Mouse (Mus musculus): Measurements from ENCODE around the gene Gm10283. TPM values are rescaled to one million over a fixed set of nuclear protein-coding genes. Genes with fewer than 3 reads are reported as not detected.

Gene Gm10283
- polyA plus RNA-seq, 1 experiment from 2014 or later: not detected

GRCm38 (mm10) chr8:60436872-60437271 is 66.1 kb downstream of the Gm10283 start:
- no peaks in the 10 kb centered on the region for H3K27me3 ChIP-seq (replicated peaks; ENCODE audit: insufficient read depth, low read length)
- H3K4me1 ChIP-seq (ENCODE audit: insufficient read depth, low read depth, low read length): no peaks in the 10 kb centered on the region
- ATAC-seq (no peak), DNase-seq (ENCODE audit: low spot score) (no peak)
- no peak overlapping the region for H3K27ac ChIP-seq (ENCODE audit: low read length)
- WGBS: 77% methylated on average over 3 of the region's 3 CpGs
- H3K36me3 ChIP-seq (ENCODE audit: insufficient read depth, low read length): no peaks in the 10 kb centered on the region
- H3K4me2 ChIP-seq (replicated peaks; ENCODE audit: low read depth, low read length): no peak overlapping the region
- no peaks in the 10 kb centered on the region for H3K9me3 ChIP-seq (ENCODE audit: low read length)
- TF ChIP-seq CTCF (IDR thresholded peaks at IDR 0.05) (no peak), EP300 (IDR thresholded peaks at IDR 0.05) (no peak)
- H3K9ac ChIP-seq (replicated peaks; ENCODE audit: low read depth): no peak overlapping the region
- no peak overlapping the region for H3K4me3 ChIP-seq (ENCODE audit: low read depth, low read length)

GRCm38 (mm10) chr8:60432649-60433048 is 70.3 kb downstream of the Gm10283 start:
- Histone ChIP-seq H3K9me3 (ENCODE audit: low read length) (no peaks in the 10 kb centered on the region), H3K4me3 (ENCODE audit: low read depth, low read length) (no peak overlapping the region), H3K27me3 (replicated peaks; ENCODE audit: insufficient read depth, low read length) (no peaks in the 10 kb centered on the region), H3K4me2 (replicated peaks; ENCODE audit: low read depth, low read length) (no peak overlapping the region), H3K27ac (ENCODE audit: low read length) (no peak overlapping the region), H3K4me1 (ENCODE audit: insufficient read depth, low read depth, low read length) (no peaks in the 10 kb centered on the region), H3K9ac (replicated peaks; ENCODE audit: low read depth) (no peak overlapping the region), H3K36me3 (ENCODE audit: insufficient read depth, low read length) (no peaks in the 10 kb centered on the region)
- TF ChIP-seq CTCF (IDR thresholded peaks at IDR 0.05): no peak
- TF ChIP-seq EP300 (IDR thresholded peaks at IDR 0.05): no peak
- DNase-seq (ENCODE audit: low spot score) (no peak), ATAC-seq (no peak)
- WGBS: 90% methylated on average over 5 of the region's 5 CpGs

- Histone ChIP-seq H3K36me3 (ENCODE audit: insufficient read depth, low read length) (no peaks in the 10 kb centered on the region), H3K4me2 (replicated peaks; ENCODE audit: low read depth, low read length) (no peak overlapping the region), H3K27me3 (replicated peaks; ENCODE audit: insufficient read depth, low read length) (no peaks in the 10 kb centered on the region), H3K4me1 (ENCODE audit: insufficient read depth, low read depth, low read length) (no peaks in the 10 kb centered on the region), H3K9me3 (ENCODE audit: low read length) (no peaks in the 10 kb centered on the region), H3K27ac (ENCODE audit: low read length) (no peak overlapping the region), H3K4me3 (ENCODE audit: low read depth, low read length) (no peak overlapping the region), H3K9ac (replicated peaks; ENCODE audit: low read depth) (no peak overlapping the region)
- ATAC-seq (no peak), DNase-seq (ENCODE audit: low spot score) (no peak)
- TF ChIP-seq CTCF (IDR thresholded peaks at IDR 0.05) (no peak), EP300 (IDR thresholded peaks at IDR 0.05) (no peak)
- 82% methylated on average over 8 of the region's 8 CpGs for WGBS
Measured at GRCm38 (mm10) chr8:60406358-60406757, 96.6 kb downstream of the Gm10283 start.

GRCm38 (mm10) chr8:60404994-60405548 is 97.9 kb downstream of the Gm10283 start:
- Histone ChIP-seq H3K4me3 (ENCODE audit: low read depth, low read length) (no peak overlapping the region), H3K27me3 (replicated peaks; ENCODE audit: insufficient read depth, low read length) (no peaks in the 10 kb centered on the region), H3K36me3 (ENCODE audit: insufficient read depth, low read length) (no peaks in the 10 kb centered on the region), H3K4me2 (replicated peaks; ENCODE audit: low read depth, low read length) (no peak overlapping the region), H3K27ac (ENCODE audit: low read length) (no peak overlapping the region), H3K9me3 (ENCODE audit: low read length) (no peaks in the 10 kb centered on the region), H3K4me1 (ENCODE audit: insufficient read depth, low read depth, low read length) (no peaks in the 10 kb centered on the region), H3K9ac (replicated peaks; ENCODE audit: low read depth) (no peak overlapping the region)
- TF ChIP-seq CTCF (IDR thresholded peaks at IDR 0.05) (no peak), EP300 (IDR thresholded peaks at IDR 0.05) (no peak)
- 38% methylated on average over 6 of the region's 6 CpGs for WGBS
- ATAC-seq: no peak
- no peak for DNase-seq (ENCODE audit: low spot score)

GRCm38 (mm10) chr8:60393675-60394074 is 109.3 kb downstream of the Gm10283 start:
- H3K27ac ChIP-seq (ENCODE audit: low read length): no peak overlapping the region
- H3K4me3 ChIP-seq (ENCODE audit: low read depth, low read length): no peak overlapping the region
- TF ChIP-seq EP300 (IDR thresholded peaks at IDR 0.05) (no peak), CTCF (IDR thresholded peaks at IDR 0.05) (no peak)
- H3K27me3 ChIP-seq (replicated peaks; ENCODE audit: insufficient read depth, low read length): no peaks in the 10 kb centered on the region
- H3K9ac ChIP-seq (replicated peaks; ENCODE audit: low read depth): no peak overlapping the region
- WGBS: 66% methylated on average over 4 of the region's 4 CpGs
- H3K9me3 ChIP-seq (ENCODE audit: low read length): no peaks in the 10 kb centered on the region
- ATAC-seq (no peak), DNase-seq (ENCODE audit: low spot score) (no peak)
- H3K36me3 ChIP-seq (ENCODE audit: insufficient read depth, low read length): no peaks in the 10 kb centered on the region
- H3K4me1 ChIP-seq (ENCODE audit: insufficient read depth, low read depth, low read length): no peaks in the 10 kb centered on the region
- H3K4me2 ChIP-seq (replicated peaks; ENCODE audit: low read depth, low read length): no peak overlapping the region

GRCm38 (mm10) chr8:60386589-60386988 is 116.4 kb downstream of the Gm10283 start:
- 74% methylated on average over 2 of the region's 2 CpGs for WGBS
- H3K27ac ChIP-seq (ENCODE audit: low read length): no peak overlapping the region
- no peak overlapping the region for H3K9ac ChIP-seq (replicated peaks; ENCODE audit: low read depth)
- no peaks in the 10 kb centered on the region for H3K36me3 ChIP-seq (ENCODE audit: insufficient read depth, low read length)
- no peak overlapping the region for H3K4me3 ChIP-seq (ENCODE audit: low read depth, low read length)
- TF ChIP-seq EP300 (IDR thresholded peaks at IDR 0.05) (no peak), CTCF (IDR thresholded peaks at IDR 0.05) (no peak)
- no peak for DNase-seq (ENCODE audit: low spot score)
- H3K4me1 ChIP-seq (ENCODE audit: insufficient read depth, low read depth, low read length): no peaks in the 10 kb centered on the region
- no peaks in the 10 kb centered on the region for H3K27me3 ChIP-seq (replicated peaks; ENCODE audit: insufficient read depth, low read length)
- H3K4me2 ChIP-seq (replicated peaks; ENCODE audit: low read depth, low read length): no peak overlapping the region
- no peaks in the 10 kb centered on the region for H3K9me3 ChIP-seq (ENCODE audit: low read length)
- no peak for ATAC-seq

Other genes with a start within 250 kb of the Gm10283 start
- gene Aadat, start 2.7 kb upstream of the Gm10283 start, polyA plus RNA-seq (2015; fragmentation: Nextera tagmentation; extraction: Ambion mirVana): 0.07 TPM in 1 of 2 replicates, not detected in the other
- gene Mfap3l, start 129.6 kb upstream of the Gm10283 start, polyA plus RNA-seq (2015; fragmentation: Nextera tagmentation; extraction: Ambion mirVana): 3.7 and 4.0 TPM in 2 replicates

Data from lung, postnatal 0 days (tissue).